Mouse (Mus musculus): ENCODE results near the gene Bcl2l12.
"Not testable (repeated sequence)": the region's sequence is repeated elsewhere in the genome, so short reads cannot be mapped to it uniquely, and the experiment has no call there.

DNA sequence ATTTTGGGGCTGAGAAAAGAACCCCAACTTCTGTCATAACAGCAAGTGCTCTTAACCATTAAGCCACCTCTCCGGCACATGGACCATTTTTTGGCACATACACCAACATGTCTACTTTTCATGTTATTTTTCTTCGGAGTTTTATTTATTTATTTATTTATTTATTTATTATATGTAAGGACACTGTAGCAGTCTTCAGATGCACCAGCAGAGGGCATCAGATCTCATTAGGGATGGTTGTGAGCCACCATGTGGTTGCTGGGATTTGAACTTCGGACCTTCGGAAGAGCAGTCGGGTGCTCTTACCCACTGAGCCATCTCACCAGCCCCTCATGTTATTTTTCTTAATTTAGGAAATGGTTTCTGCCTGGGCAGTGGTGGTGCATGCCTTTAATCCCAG lies 25.2 kb upstream of the Bcl2l12 start:
- peak; percentile 48 for TF ChIP-seq CTCF (IDR thresholded peaks at IDR 0.05; ENCODE audit: low read depth)
- TF ChIP-seq EP300 (IDR thresholded peaks at IDR 0.05; ENCODE audit: low read depth), result not testable (repeated sequence)
